Mouse (Mus musculus) forebrain, embryonic 13.5 days (tissue): ENCODE results near the gene Nkiras2. TPM values are rescaled to one million over a fixed set of nuclear protein-coding genes. Genes with fewer than 3 reads are reported as not detected.
A peak's percentile ranks its signal among the peaks of the same experiment; 100 is the strongest.

ENCODE experiments used
- ATAC-seq: fragments of 200-750 bp; cut with Nextera tagmentation; 2 replicates; pipeline ENCODE4 v1.8.0; 2017
- H3K27ac ChIP-seq: fragments of 300-500 bp; sonication (generic); 2 replicates; pipeline ENCODE4 v1.5.1; 2015; ENCODE audit warnings: inconsistent platforms, mild to moderate bottlenecking, moderate library complexity
- H3K27me3 ChIP-seq: fragments of 300-500 bp; sonication (generic); 2 replicates; pipeline ENCODE4 v1.6.1; 2015; ENCODE audit warnings: mild to moderate bottlenecking, inconsistent platforms
- H3K36me3 ChIP-seq: fragments of 300-500 bp; sonication (generic); 2 replicates; pipeline ENCODE4 v1.6.1; 2015; ENCODE audit warnings: mild to moderate bottlenecking, inconsistent platforms; ENCODE audit not compliant: poor library complexity, severe bottlenecking
- H3K4me1 ChIP-seq: fragments of 300-500 bp; sonication (generic); 2 replicates; pipeline ENCODE4 v1.6.1; 2015; ENCODE audit warnings: inconsistent platforms
- H3K4me2 ChIP-seq: fragments of 300-500 bp; sonication (generic); 2 replicates; pipeline ENCODE4 v1.6.1; 2015; ENCODE audit warnings: inconsistent platforms, mild to moderate bottlenecking, moderate library complexity
- H3K4me3 ChIP-seq: fragments of 300-500 bp; sonication (generic); 2 replicates; pipeline ENCODE4 v1.5.1; 2015; ENCODE audit warnings: mild to moderate bottlenecking, inconsistent platforms
- H3K9ac ChIP-seq: fragments of 300-500 bp; sonication (generic); 2 replicates; pipeline ENCODE4 v1.6.1; 2015; ENCODE audit warnings: mild to moderate bottlenecking, inconsistent platforms
- H3K9me3 ChIP-seq: fragments of 300-500 bp; sonication (generic); replicated peaks from 2 replicates; pipeline ENCODE4 v1.6.1; 2016; ENCODE audit warnings: inconsistent platforms
- WGBS: fragments of 180-500 bp; shearing (Covaris S2); methylation state at CpG from one replicate; pipeline ENCODE4 v1.1.7; 2015; 5-methylcytosine and 5-hydroxymethylcytosine counted together
- polyA plus RNA-seq: library from polyadenylated mRNA; unstranded; fragments of >200 nt; fragmentation: Nextera tagmentation; extraction: Ambion mirVana; gene quantifications from 2 replicates; pipeline ENCODE4 v1.2.1, GENCODE M21; 2015

Nkiras2 gene
- 94.7 and 101 TPM in 2 replicates for polyA plus RNA-seq

GRCm38 (mm10) chr11:100618761-100619484, at the start of gene Nkiras2:
Gene Nkiras2 (plus strand): TSS chr11:100619244.
- H3K4me2 ChIP-seq = peak within 1 kb of the TSS; percentile 88
- H3K36me3 ChIP-seq = 0 out of 2 replicates have a peak, but pooled peaks cover 9% of the 10 kb centered on the region
- under 1% methylated on average over 36 of the region's 36 CpGs for WGBS
- H3K4me1 ChIP-seq = peaks cover 28% of the 10 kb centered on the region
- ATAC-seq = peak; percentile 62
- peak within 1 kb of the TSS; percentile 96 for H3K4me3 ChIP-seq
- H3K27me3 ChIP-seq = no peaks in the 10 kb centered on the region
- peak within 1 kb of the TSS; percentile 90 for H3K9ac ChIP-seq
- no peaks in the 10 kb centered on the region for H3K9me3 ChIP-seq
- H3K27ac ChIP-seq = peak within 1 kb of the TSS; percentile 85

- 67% methylated on average over 9 of the region's 9 CpGs for WGBS
Observed at GRCm38 (mm10) chr11:100569789-100570188, 49.3 kb upstream of the Nkiras2 start.

GRCm38 (mm10) chr11:100570430-100571201, 48.4 kb upstream of the Nkiras2 start:
- H3K27me3 ChIP-seq = peaks cover 20% of the 10 kb centered on the region
- H3K27ac ChIP-seq = no peak overlapping the region
- peak overlapping the region; percentile 57 for H3K4me2 ChIP-seq
- H3K4me1 ChIP-seq = peaks cover 19% of the 10 kb centered on the region
- peak; percentile 60 for ATAC-seq
- peak overlapping the region; percentile 51; the same call in 1 of the 2 replicates for H3K9ac ChIP-seq
- WGBS = 7% methylated on average over 8 of the region's 8 CpGs
- peak overlapping the region; percentile 21 for H3K4me3 ChIP-seq
- H3K9me3 ChIP-seq = no peaks in the 10 kb centered on the region
- no peaks in the 10 kb centered on the region for H3K36me3 ChIP-seq

More at GRCm38 (mm10) chr11:100569789-100570188, 49.3 kb upstream of the Nkiras2 start:
- H3K4me3 ChIP-seq = no peak overlapping the region
- H3K9me3 ChIP-seq = no peaks in the 10 kb centered on the region
- ATAC-seq = no peak
- H3K4me2 ChIP-seq = no peak overlapping the region
- peaks cover 12% of the 10 kb centered on the region; the same call in 1 of the 2 replicates for H3K4me1 ChIP-seq
- H3K27me3 ChIP-seq = peaks cover 20% of the 10 kb centered on the region
- no peak overlapping the region for H3K9ac ChIP-seq
- no peak overlapping the region for H3K27ac ChIP-seq
- H3K36me3 ChIP-seq = no peaks in the 10 kb centered on the region

- peak; percentile 6; the same call in 1 of the 2 replicates for ATAC-seq
- WGBS = 6% methylated on average over 16 of the region's 16 CpGs
- peak overlapping the region; percentile 21 for H3K4me3 ChIP-seq
- H3K4me1 ChIP-seq = peaks cover 22% of the 10 kb centered on the region
- H3K36me3 ChIP-seq = no peaks in the 10 kb centered on the region
- peak overlapping the region; percentile 51 for H3K9ac ChIP-seq
- peaks cover 20% of the 10 kb centered on the region for H3K27me3 ChIP-seq
- peak overlapping the region; percentile 57 for H3K4me2 ChIP-seq
- H3K9me3 ChIP-seq = no peaks in the 10 kb centered on the region
- H3K27ac ChIP-seq = no peak overlapping the region
Observed at GRCm38 (mm10) chr11:100571202-100571567, 47.9 kb upstream of the Nkiras2 start.

- WGBS = 95% methylated on average over 3 of the region's 3 CpGs
- H3K4me3 ChIP-seq = peak overlapping the region; percentile 69
- H3K9ac ChIP-seq = no peak overlapping the region
- H3K4me2 ChIP-seq = peak overlapping the region; percentile 80
- peaks cover 20% of the 10 kb centered on the region for H3K27me3 ChIP-seq
- H3K4me1 ChIP-seq = peaks cover 22% of the 10 kb centered on the region
- ATAC-seq = no peak
- peaks cover 14% of the 10 kb centered on the region for H3K36me3 ChIP-seq
- H3K27ac ChIP-seq = no peak overlapping the region
- no peaks in the 10 kb centered on the region for H3K9me3 ChIP-seq
Observed at GRCm38 (mm10) chr11:100574188-100574587, 44.9 kb upstream of the Nkiras2 start.

- 1% methylated on average over 47 of the region's 47 CpGs for WGBS
- Histone ChIP-seq H3K27ac (peak within 1 kb of the TSS; percentile 12), H3K9ac (peak within 1 kb of the TSS; percentile 70)
Observed at GRCm38 (mm10) chr11:100574708-100575483, 44.1 kb upstream of the Nkiras2 start, which contains the start of gene Cnp. Gene Cnp (plus strand): TSS chr11:100574904.

GRCm38 (mm10) chr11:100575484-100575855, 43.6 kb upstream of the Nkiras2 start:
- peak; percentile 7; the same call in 1 of the 2 replicates for ATAC-seq
- Histone ChIP-seq H3K4me3 (peak overlapping the region; percentile 69), H3K9ac (peak overlapping the region; percentile 70), H3K27ac (peak overlapping the region; percentile 12; the same call in 1 of the 2 replicates), H3K27me3 (peaks cover 20% of the 10 kb centered on the region), H3K9me3 (no peaks in the 10 kb centered on the region), H3K4me2 (peak overlapping the region; percentile 80), H3K36me3 (peaks cover 27% of the 10 kb centered on the region), H3K4me1 (peaks cover 22% of the 10 kb centered on the region)
- 18% methylated on average over 2 of the region's 2 CpGs for WGBS

More at GRCm38 (mm10) chr11:100574708-100575483, 44.1 kb upstream of the Nkiras2 start, which contains the start of gene Cnp:
- H3K4me3 ChIP-seq = peak within 1 kb of the TSS; percentile 69
- peaks cover 21% of the 10 kb centered on the region for H3K36me3 ChIP-seq
- ATAC-seq = peak; percentile 66
- H3K4me1 ChIP-seq = peaks cover 22% of the 10 kb centered on the region
- peaks cover 20% of the 10 kb centered on the region for H3K27me3 ChIP-seq
- peak within 1 kb of the TSS; percentile 80 for H3K4me2 ChIP-seq
- no peaks in the 10 kb centered on the region for H3K9me3 ChIP-seq

- no peak overlapping the region for H3K27ac ChIP-seq
- peaks cover 35% of the 10 kb centered on the region for H3K36me3 ChIP-seq
- no peak overlapping the region for H3K4me3 ChIP-seq
- H3K4me2 ChIP-seq = no peak overlapping the region
- no peaks in the 10 kb centered on the region for H3K9me3 ChIP-seq
- no peak overlapping the region for H3K9ac ChIP-seq
- ATAC-seq = no peak
- peaks cover 13% of the 10 kb centered on the region for H3K27me3 ChIP-seq
- 71% methylated on average over 21 of the region's 21 CpGs for WGBS
- peaks cover 15% of the 10 kb centered on the region for H3K4me1 ChIP-seq
Observed at GRCm38 (mm10) chr11:100576256-100576655, 42.8 kb upstream of the Nkiras2 start.

GRCm38 (mm10) chr11:100577852-100578599, 41.0 kb upstream of the Nkiras2 start:
- no peaks in the 10 kb centered on the region for H3K27me3 ChIP-seq
- peaks cover 52% of the 10 kb centered on the region for H3K36me3 ChIP-seq
- H3K4me2 ChIP-seq = no peak overlapping the region
- no peaks in the 10 kb centered on the region for H3K9me3 ChIP-seq
- H3K4me3 ChIP-seq = no peak overlapping the region
- no peak for ATAC-seq
- H3K27ac ChIP-seq = no peak overlapping the region
- H3K4me1 ChIP-seq = peaks cover 21% of the 10 kb centered on the region
- 82% methylated on average over 8 of the region's 8 CpGs for WGBS
- H3K9ac ChIP-seq = no peak overlapping the region

- 94% methylated on average over 9 of the region's 9 CpGs for WGBS
- no peak for ATAC-seq
- peaks cover 21% of the 10 kb centered on the region for H3K4me1 ChIP-seq
- H3K36me3 ChIP-seq = peaks cover 65% of the 10 kb centered on the region
- no peaks in the 10 kb centered on the region for H3K9me3 ChIP-seq
- H3K27ac ChIP-seq = no peak overlapping the region
- H3K27me3 ChIP-seq = no peaks in the 10 kb centered on the region
- H3K4me2 ChIP-seq = no peak overlapping the region
- H3K4me3 ChIP-seq = no peak overlapping the region
- H3K9ac ChIP-seq = no peak overlapping the region
Observed at GRCm38 (mm10) chr11:100579116-100579799, 39.8 kb upstream of the Nkiras2 start.
